Mouse (Mus musculus): ENCODE data around the gene Gpr142. TPM values are rescaled to one million over a fixed set of nuclear protein-coding genes. Genes with fewer than 3 reads are reported as not detected.

The Gpr142 gene
- total RNA-seq, 2 experiments from 2014 or later: not detected

GRCm38 (mm10) chr11:114833166-114833565, 34.4 kb downstream of the Gpr142 start:
- no peak for ATAC-seq (ENCODE audit: poor library complexity, severe bottlenecking)

- no peak for ATAC-seq (ENCODE audit: poor library complexity, severe bottlenecking)
Observed at GRCm38 (mm10) chr11:114843818-114844463, 45.2 kb downstream of the Gpr142 start.

- no peak for ATAC-seq (ENCODE audit: poor library complexity, severe bottlenecking)
Observed at GRCm38 (mm10) chr11:114844464-114845220, 45.9 kb downstream of the Gpr142 start.

- ATAC-seq (ENCODE audit: poor library complexity, severe bottlenecking): no peak
Observed at GRCm38 (mm10) chr11:114846336-114846735, 47.6 kb downstream of the Gpr142 start.

GRCm38 (mm10) chr11:114847008-114847407, 48.3 kb downstream of the Gpr142 start:
- no peak for ATAC-seq (ENCODE audit: poor library complexity, severe bottlenecking)

GRCm38 (mm10) chr11:114849572-114849971, 50.8 kb downstream of the Gpr142 start:
- no peak for ATAC-seq (ENCODE audit: poor library complexity, severe bottlenecking)

- no peak for ATAC-seq (ENCODE audit: poor library complexity, severe bottlenecking)
Observed at GRCm38 (mm10) chr11:114850066-114850451, 51.3 kb downstream of the Gpr142 start.

GRCm38 (mm10) chr11:114850452-114851268, 51.9 kb downstream of the Gpr142 start, which contains the start of gene Gprc5c:
TSS of gene Gprc5c (plus strand) at chr11:114851152.
- ATAC-seq (ENCODE audit: poor library complexity, severe bottlenecking): peak; percentile 51

- ATAC-seq (ENCODE audit: poor library complexity, severe bottlenecking): 0 out of 2 replicates have a peak, but pooled peaks have one; percentile 6
Observed at GRCm38 (mm10) chr11:114851269-114851607, 52.5 kb downstream of the Gpr142 start.

- ATAC-seq (ENCODE audit: poor library complexity, severe bottlenecking): peak; percentile 16; the same call in 1 of the 2 replicates
Observed at GRCm38 (mm10) chr11:114851608-114852310, 53.0 kb downstream of the Gpr142 start.

GRCm38 (mm10) chr11:114852311-114853173, 53.8 kb downstream of the Gpr142 start:
- ATAC-seq (ENCODE audit: poor library complexity, severe bottlenecking): peak; percentile 80

GRCm38 (mm10) chr11:114853174-114853838, 54.6 kb downstream of the Gpr142 start:
- ATAC-seq (ENCODE audit: poor library complexity, severe bottlenecking): no peak

GRCm38 (mm10) chr11:114854581-114854980, 55.9 kb downstream of the Gpr142 start:
- ATAC-seq (ENCODE audit: poor library complexity, severe bottlenecking): no peak

GRCm38 (mm10) chr11:114856125-114856524, 57.4 kb downstream of the Gpr142 start:
- ATAC-seq (ENCODE audit: poor library complexity, severe bottlenecking): no peak

Other genes starting within 250 kb of the Gpr142 start
- gene Rpl38, start 130.4 kb upstream of the Gpr142 start, total RNA-seq (2015): 716 and 867 TPM in 2 replicates
- gene Rpl38, start 130.4 kb upstream of the Gpr142 start, total RNA-seq (2017): 2,870 and 3,242 TPM in 2 replicates
- gene Ttyh2, start 123.5 kb upstream of the Gpr142 start, total RNA-seq (2015): 0.27 and 0.40 TPM in 2 replicates
- 0.73 and 0.88 TPM in 2 replicates for gene Ttyh2, start 123.5 kb upstream of the Gpr142 start, total RNA-seq (2017)
- not detected in 2 replicates for gene Dnaic2, start 71.5 kb upstream of the Gpr142 start, total RNA-seq (2015)
- gene Dnaic2, start 71.5 kb upstream of the Gpr142 start, total RNA-seq (2017): not detected in 2 replicates
- 0.16 and 0.27 TPM in 2 replicates for gene Kif19a, start 33.5 kb upstream of the Gpr142 start, total RNA-seq (2015)
- gene Kif19a, start 33.5 kb upstream of the Gpr142 start, total RNA-seq (2017): 0.11 and 0.69 TPM in 2 replicates
- gene Btbd17, start 3.0 kb upstream of the Gpr142 start, total RNA-seq (2015): not detected in 2 replicates
- gene Btbd17, start 3.0 kb upstream of the Gpr142 start, total RNA-seq (2017): not detected in 2 replicates
- 0.04 and 0.32 TPM in 2 replicates for gene Gprc5c, start 52.2 kb downstream of the Gpr142 start, total RNA-seq (2015)
- gene Gprc5c, start 52.2 kb downstream of the Gpr142 start, total RNA-seq (2017): 0.37 and 0.89 TPM in 2 replicates
- 38.1 and 38.5 TPM in 2 replicates for gene Cd300a, start 91.1 kb downstream of the Gpr142 start, total RNA-seq (2015)
- gene Cd300a, start 91.1 kb downstream of the Gpr142 start, total RNA-seq (2017): 71.1 and 83.8 TPM in 2 replicates
- gene Cd300lb, start 135.5 kb downstream of the Gpr142 start, total RNA-seq (2015): 107 TPM in 2 replicates
- gene Cd300lb, start 135.5 kb downstream of the Gpr142 start, total RNA-seq (2017): 82.9 and 97.3 TPM in 2 replicates
- 8.6 and 13.3 TPM in 2 replicates for gene Cd300c, start 170.2 kb downstream of the Gpr142 start, total RNA-seq (2015)
- gene Cd300c, start 170.2 kb downstream of the Gpr142 start, total RNA-seq (2017): 1.3 and 3.1 TPM in 2 replicates
- gene Cd300ld, start 191.0 kb downstream of the Gpr142 start, total RNA-seq (2015): 28.7 and 33.7 TPM in 2 replicates
- 28.9 and 30.5 TPM in 2 replicates for gene Cd300ld, start 191.0 kb downstream of the Gpr142 start, total RNA-seq (2017)
- gene Cd300c2, start 203.0 kb downstream of the Gpr142 start, total RNA-seq (2015): 30.8 and 36.3 TPM in 2 replicates
- gene Cd300c2, start 203.0 kb downstream of the Gpr142 start, total RNA-seq (2017): 23.7 and 26.5 TPM in 2 replicates
- gene Cd300ld2, start 217.3 kb downstream of the Gpr142 start, total RNA-seq (2015): not detected in 2 replicates
- gene Cd300ld2, start 217.3 kb downstream of the Gpr142 start, total RNA-seq (2017): not detected in 2 replicates
- 2.2 TPM in 1 of 2 replicates, not detected in the other for gene Cd300ld4, start 228.1 kb downstream of the Gpr142 start, total RNA-seq (2015)
- not detected in 2 replicates for gene Cd300ld4, start 228.1 kb downstream of the Gpr142 start, total RNA-seq (2017)
- 1.1 TPM in 1 of 2 replicates, not detected in the other for gene Cd300ld5, start 238.8 kb downstream of the Gpr142 start, total RNA-seq (2015)
- not detected in 2 replicates for gene Cd300ld5, start 238.8 kb downstream of the Gpr142 start, total RNA-seq (2017)
- gene Cd300ld3, start 249.5 kb downstream of the Gpr142 start, total RNA-seq (2015): 23.8 and 26.2 TPM in 2 replicates
- 6.7 and 7.6 TPM in 2 replicates for gene Cd300ld3, start 249.5 kb downstream of the Gpr142 start, total RNA-seq (2017)